Mouse (Mus musculus) testis, adult 2 months (tissue): ENCODE data around the gene Fgf4.

Experiments used
- CTCF ChIP-seq: fragments of 200-500 bp; IDR thresholded peaks from 2 replicates; pipeline ENCODE4 v1.5.1; 2012; ENCODE audit warnings: low read depth, mild to moderate bottlenecking, inconsistent platforms, low read length, moderate library complexity; ENCODE audit not compliant: control insufficient read depth, insufficient read depth, insufficient replicate concordance
- POLR2A ChIP-seq: fragments of 200-500 bp; IDR thresholded peaks from 2 replicates; pipeline ENCODE4 v1.6.1; 2012; ENCODE audit warnings: low read depth, mild to moderate bottlenecking, inconsistent platforms, low read length, moderate library complexity; ENCODE audit not compliant: control insufficient read depth

- TF ChIP-seq CTCF (no peak), POLR2A (no peak)
Measured at GRCm38 (mm10) chr7:144907793-144908192, 60.6 kb downstream of the Fgf4 start.
